Mouse (Mus musculus): ENCODE results near the gene Pin1.

- no peak for TF ChIP-seq MAFK (IDR thresholded peaks at IDR 0.05; ENCODE audit: insufficient read depth, low read depth, low read length)
- TF ChIP-seq ZC3H11A (IDR thresholded peaks at IDR 0.05; ENCODE audit: borderline replicate concordance, low read depth, low read length): no peak
- TF ChIP-seq ZNF384 (IDR thresholded peaks at IDR 0.05; ENCODE audit: low read depth, low read length): no peak
- no peak for TF ChIP-seq HCFC1 (IDR thresholded peaks at IDR 0.05; ENCODE audit: borderline replicate concordance, insufficient read depth, low read length)
Measured at GRCm38 (mm10) chr9:20705420-20705819, 53.5 kb downstream of the Pin1 start.

All from ES-E14 (cell line).